Mouse (Mus musculus) C2C12 (cell line): ENCODE measurements around the gene Card11. TPM values are rescaled to one million over a fixed set of nuclear protein-coding genes. Genes with fewer than 3 reads are reported as not detected.

ENCODE experiments used
- H3K27me3 ChIP-seq: one replicate; pipeline ENCODE4 v1.6.1; 2011; ENCODE audit not compliant: control insufficient read depth, insufficient read depth, insufficient read length
- H3K36me3 ChIP-seq: one replicate; pipeline ENCODE4 v1.6.1; 2011; ENCODE audit not compliant: control insufficient read depth, insufficient read depth
- H3K4me3 ChIP-seq: one replicate; pipeline ENCODE4 v1.5.1; 2011; ENCODE audit warnings: mild to moderate bottlenecking, control low read depth; ENCODE audit not compliant: poor library complexity, insufficient read depth, severe bottlenecking
- H3K79me2 ChIP-seq: one replicate; pipeline ENCODE4 v1.6.1; 2011; ENCODE audit not compliant: control insufficient read depth, insufficient read depth
- H3K79me3 ChIP-seq: one replicate; pipeline ENCODE4 v1.6.1; 2011; ENCODE audit warnings: low read depth, control low read depth
- H3ac ChIP-seq: one replicate; pipeline ENCODE3; 2011; ENCODE audit warnings: low read depth; ENCODE audit not compliant: control insufficient read depth, insufficient read length
- CEBPB ChIP-seq: IDR thresholded peaks from one replicate; pipeline ENCODE4 v1.6.1; 2011; ENCODE audit warnings: low read depth, mild to moderate bottlenecking, control low read depth, moderate library complexity
- CTCF ChIP-seq: IDR thresholded peaks from one replicate; pipeline ENCODE4 v1.5.1; 2011; ENCODE audit not compliant: control insufficient read depth, insufficient read depth, insufficient read length
- FOSL1 ChIP-seq: IDR thresholded peaks from one replicate; pipeline ENCODE4 v1.8.0; 2011; ENCODE audit warnings: mild to moderate bottlenecking, low read length; ENCODE audit not compliant: poor library complexity, insufficient read depth, severe bottlenecking
- MAX ChIP-seq: IDR thresholded peaks from one replicate; pipeline ENCODE4 v1.6.1; 2011; ENCODE audit warnings: mild to moderate bottlenecking, control low read depth
- MYOD1 ChIP-seq: IDR thresholded peaks from one replicate; pipeline ENCODE4 v1.6.1; 2011; ENCODE audit warnings: low read depth; ENCODE audit not compliant: control insufficient read depth, insufficient read length
- MYOG ChIP-seq: IDR thresholded peaks from one replicate; pipeline ENCODE4 v1.6.1; 2011; ENCODE audit not compliant: control insufficient read depth, insufficient read length; ENCODE audit errors: extremely low read depth
- USF1 ChIP-seq: IDR thresholded peaks from one replicate; pipeline ENCODE4 v1.6.1; 2011; ENCODE audit warnings: low read depth, mild to moderate bottlenecking, control low read depth, moderate library complexity
- polyA plus RNA-seq: library from polyadenylated mRNA; unstranded; fragments of >200 nt; fragmentation: generic; extraction: Trizol; gene quantifications from one replicate; pipeline ENCODE4 v1.2.1, GENCODE M21; 2012; ENCODE audit warnings: missing spikeins

Card11 gene
- polyA plus RNA-seq, 1 experiment: not detected

GRCm38 (mm10) chr5:140829911-140830294 is 170.5 kb downstream of the Card11 start:
- no peak for TF ChIP-seq MAX
- no peak for TF ChIP-seq CTCF
- H3K79me3 ChIP-seq: peaks cover 24% of the 10 kb centered on the region
- H3K4me3 ChIP-seq: peak overlapping the region; percentile 59
- peaks cover 3% of the 10 kb centered on the region for H3K27me3 ChIP-seq
- peak overlapping the region; percentile 61 for H3ac ChIP-seq
- H3K36me3 ChIP-seq: no peaks in the 10 kb centered on the region
- peaks cover 50% of the 10 kb centered on the region for H3K79me2 ChIP-seq

GRCm38 (mm10) chr5:140829081-140829910 is 171.1 kb downstream of the Card11 start:
- Histone ChIP-seq H3K36me3 (no peaks in the 10 kb centered on the region), H3K79me3 (peaks cover 29% of the 10 kb centered on the region), H3ac (peak overlapping the region; percentile 61), H3K4me3 (peak overlapping the region; percentile 59), H3K79me2 (peaks cover 56% of the 10 kb centered on the region), H3K27me3 (no peaks in the 10 kb centered on the region)
- TF ChIP-seq MYOG (no peak), MAX (no peak), USF1 (no peak)

GRCm38 (mm10) chr5:140828363-140828762 is 172.0 kb downstream of the Card11 start:
- no peak overlapping the region for H3K4me3 ChIP-seq
- TF ChIP-seq CTCF: no peak
- TF ChIP-seq CEBPB: no peak
- TF ChIP-seq FOSL1: no peak
- TF ChIP-seq MYOD1: no peak
- TF ChIP-seq MAX: no peak
- no peak for TF ChIP-seq MYOG
- TF ChIP-seq USF1: no peak
- peaks cover 32% of the 10 kb centered on the region for H3K79me3 ChIP-seq
- H3K36me3 ChIP-seq: no peaks in the 10 kb centered on the region
- no peaks in the 10 kb centered on the region for H3K27me3 ChIP-seq
- peaks cover 64% of the 10 kb centered on the region for H3K79me2 ChIP-seq
- no peak overlapping the region for H3ac ChIP-seq

- H3K79me2 ChIP-seq: peaks cover 69% of the 10 kb centered on the region
- no peaks in the 10 kb centered on the region for H3K27me3 ChIP-seq
- H3ac ChIP-seq: no peak overlapping the region
- H3K4me3 ChIP-seq: no peak overlapping the region
- H3K36me3 ChIP-seq: no peaks in the 10 kb centered on the region
- TF ChIP-seq CTCF: no peak
- TF ChIP-seq MAX: no peak
- TF ChIP-seq CEBPB: no peak
- H3K79me3 ChIP-seq: peaks cover 32% of the 10 kb centered on the region
Measured at GRCm38 (mm10) chr5:140827896-140828295, 172.5 kb downstream of the Card11 start.

GRCm38 (mm10) chr5:140827413-140827812 is 173.0 kb downstream of the Card11 start:
- Histone ChIP-seq H3K27me3 (no peaks in the 10 kb centered on the region), H3K36me3 (no peaks in the 10 kb centered on the region), H3ac (no peak overlapping the region), H3K4me3 (no peak overlapping the region), H3K79me3 (peaks cover 32% of the 10 kb centered on the region), H3K79me2 (peaks cover 74% of the 10 kb centered on the region)
- TF ChIP-seq MYOD1 (no peak), CTCF (no peak), FOSL1 (no peak)

- no peak overlapping the region for H3K4me3 ChIP-seq
- peaks cover 80% of the 10 kb centered on the region for H3K79me2 ChIP-seq
- no peaks in the 10 kb centered on the region for H3K27me3 ChIP-seq
- peaks cover 37% of the 10 kb centered on the region for H3K79me3 ChIP-seq
- H3K36me3 ChIP-seq: no peaks in the 10 kb centered on the region
- no peak for TF ChIP-seq MYOD1
- TF ChIP-seq FOSL1: no peak
- H3ac ChIP-seq: no peak overlapping the region
Measured at GRCm38 (mm10) chr5:140826796-140827195, 173.6 kb downstream of the Card11 start.
